Mouse (Mus musculus): Measurements from ENCODE around the gene Chchd3. TPM values are rescaled to one million over a fixed set of nuclear protein-coding genes. Genes with fewer than 3 reads are reported as not detected.

The Chchd3 gene
- total RNA-seq, 2 experiments from 2014 or later: 444 to 466 TPM

DNA sequence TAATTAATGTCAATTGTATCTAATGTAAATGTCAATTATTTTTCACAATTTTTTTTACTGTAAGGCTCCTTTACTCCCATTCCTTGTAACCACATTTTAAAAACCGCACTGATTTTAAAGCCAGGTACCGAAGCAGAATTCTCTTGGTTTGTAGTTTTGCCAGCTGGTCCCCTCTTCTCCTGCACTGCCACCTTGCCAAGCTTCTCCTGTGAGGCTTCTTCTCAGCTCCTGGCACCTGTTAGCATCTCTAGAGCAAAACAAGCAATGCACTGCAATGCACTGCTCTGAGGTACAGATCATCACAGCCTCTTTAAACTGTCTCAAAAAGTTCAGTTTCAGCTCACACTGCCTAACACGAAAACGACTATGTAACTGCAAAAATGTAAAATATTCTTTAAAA is 116.4 kb downstream of the Chchd3 start:
- intact Hi-C loops (cut with DNase I): no loop called here
- no peak for DNase-seq

DNA sequence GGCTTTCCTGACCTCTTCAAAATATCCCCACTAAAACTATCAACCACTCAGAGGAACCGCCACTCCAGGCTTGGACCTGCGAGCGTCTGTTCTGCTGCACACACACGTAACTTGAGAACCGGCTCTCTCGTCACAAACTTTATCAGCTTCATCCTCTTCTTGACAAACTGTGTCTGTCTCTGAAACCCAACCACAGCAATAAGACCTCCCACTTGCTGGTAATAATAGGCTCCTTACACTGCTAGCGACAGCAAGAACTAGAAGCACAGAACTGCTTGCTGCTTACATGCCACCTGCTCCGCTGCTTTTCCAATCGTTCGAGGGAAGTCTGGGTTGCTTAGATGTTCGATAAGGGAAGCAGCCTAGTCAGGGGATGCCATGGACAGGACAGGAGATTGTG is 119.8 kb downstream of the Chchd3 start:
- no peak for DNase-seq
- intact Hi-C loops (cut with DNase I): no loop called here

- intact Hi-C loops (cut with DNase I): no loop called here
- no peak for DNase-seq
These were observed 122.4 kb downstream of the Chchd3 start for GRCm38 (mm10) chr6:32937643-32938042.

DNA sequence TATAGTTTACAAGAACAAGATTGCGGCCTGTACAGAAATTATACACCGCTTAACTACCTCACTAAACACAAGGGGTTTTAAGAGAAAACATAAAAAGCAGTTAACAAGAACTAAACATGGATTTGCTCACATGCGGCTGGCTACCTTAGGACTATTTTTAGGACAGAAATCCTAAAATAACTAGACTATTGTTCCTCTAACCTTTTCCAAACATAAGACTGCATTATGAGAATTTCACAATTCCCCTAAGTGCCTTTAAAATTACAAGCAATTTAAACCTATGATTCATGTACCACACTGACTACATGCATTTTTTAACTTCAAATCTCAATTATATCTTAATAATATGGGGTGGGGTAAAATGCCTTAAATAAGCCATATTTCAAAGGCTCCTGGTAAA is 123.3 kb downstream of the Chchd3 start:
- intact Hi-C loops (cut with DNase I): no loop called here
- DNase-seq: no peak

GRCm38 (mm10) chr6:32936365-32936764 is 123.7 kb downstream of the Chchd3 start:
- no peak for DNase-seq
- intact Hi-C loops (cut with DNase I): no loop called here

- no peak for DNase-seq
- intact Hi-C loops (cut with DNase I): no loop called here
These were observed 124.5 kb downstream of the Chchd3 start for GRCm38 (mm10) chr6:32935576-32935975.

DNA sequence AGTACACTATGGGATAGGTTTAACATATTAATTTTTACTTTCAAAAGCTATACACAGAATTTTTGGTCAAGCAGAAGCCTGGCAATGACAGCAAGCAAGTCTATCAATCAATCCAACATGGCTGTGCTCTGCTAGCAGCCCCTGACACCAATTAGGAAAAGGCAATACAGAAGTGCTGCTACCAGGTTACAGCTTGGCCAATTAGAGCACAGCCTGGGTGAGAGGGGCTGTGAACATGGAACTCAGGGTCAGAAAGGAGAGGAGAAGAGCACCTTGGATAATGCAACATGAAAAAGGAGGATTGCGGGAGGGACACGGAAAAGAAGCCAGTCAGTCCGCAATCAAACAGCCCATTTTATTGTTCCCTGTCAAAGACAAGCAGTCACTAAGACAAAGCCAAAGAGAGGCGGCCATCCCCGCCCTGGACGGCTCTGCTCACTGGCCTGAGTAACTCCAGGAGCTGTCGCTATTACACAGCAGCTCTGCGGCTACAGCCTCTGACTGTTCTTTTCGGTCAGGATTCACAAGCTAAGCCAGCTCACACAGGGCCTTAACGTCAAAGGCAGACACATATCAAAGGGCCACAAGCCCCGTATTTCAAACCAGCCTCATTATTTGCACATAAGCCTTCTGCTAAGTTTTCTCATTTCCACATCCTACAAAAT is 128.8 kb downstream of the Chchd3 start:
- intact Hi-C loops (cut with DNase I): no loop called here
- no peak for DNase-seq

DNA sequence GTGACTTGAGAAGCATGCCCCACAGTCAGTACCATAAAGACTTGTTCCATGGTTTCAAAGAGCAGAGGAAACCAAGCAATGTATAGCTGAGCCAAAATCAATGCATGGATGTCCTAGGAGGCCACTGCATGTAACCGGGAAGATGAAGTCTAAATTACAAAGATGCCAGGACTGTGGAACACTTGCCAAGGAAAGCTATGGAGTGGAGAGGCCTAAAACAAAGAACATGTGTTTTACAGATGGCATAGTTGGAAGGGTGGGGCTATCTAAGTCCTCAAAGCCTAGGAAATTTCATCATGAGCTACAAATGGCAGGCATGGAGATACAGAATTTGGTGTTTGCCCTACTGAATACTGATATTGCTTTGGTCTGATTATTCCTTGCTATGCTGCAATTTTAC is 137.7 kb downstream of the Chchd3 start:
- DNase-seq: no peak
- intact Hi-C loops (cut with DNase I): no loop called here

GRCm38 (mm10) chr6:32920091-32920490 is 140.0 kb downstream of the Chchd3 start:
- intact Hi-C loops (cut with DNase I): no loop called here
- no peak for DNase-seq

- intact Hi-C loops (cut with DNase I): no loop called here
These were observed 149.4 kb downstream of the Chchd3 start for GRCm38 (mm10) chr6:32910692-32911091.

GRCm38 (mm10) chr6:32899061-32899460 is 161.0 kb downstream of the Chchd3 start:
- intact Hi-C loops (cut with DNase I): no loop called here
- no peak for DNase-seq

More at GRCm38 (mm10) chr6:32910692-32911091, 149.4 kb downstream of the Chchd3 start:
- DNase-seq: no peak

GRCm38 (mm10) chr6:32894100-32894499 is 166.0 kb downstream of the Chchd3 start:
- intact Hi-C loops (cut with DNase I): no loop called here
- DNase-seq: no peak

- intact Hi-C loops (cut with DNase I): no loop called here
- DNase-seq: no peak
These were observed 169.3 kb downstream of the Chchd3 start for GRCm38 (mm10) chr6:32890726-32891125.

GRCm38 (mm10) chr6:32888894-32889529 is 171.0 kb downstream of the Chchd3 start:
- DNase-seq: no peak
- intact Hi-C loops (cut with DNase I): no loop called here

- peak in 1 of 2 experiments; percentile 7 for DNase-seq
- intact Hi-C loops (cut with DNase I): no loop called here
These were observed 181.5 kb downstream of the Chchd3 start for GRCm38 (mm10) chr6:32878586-32878985.

DNA sequence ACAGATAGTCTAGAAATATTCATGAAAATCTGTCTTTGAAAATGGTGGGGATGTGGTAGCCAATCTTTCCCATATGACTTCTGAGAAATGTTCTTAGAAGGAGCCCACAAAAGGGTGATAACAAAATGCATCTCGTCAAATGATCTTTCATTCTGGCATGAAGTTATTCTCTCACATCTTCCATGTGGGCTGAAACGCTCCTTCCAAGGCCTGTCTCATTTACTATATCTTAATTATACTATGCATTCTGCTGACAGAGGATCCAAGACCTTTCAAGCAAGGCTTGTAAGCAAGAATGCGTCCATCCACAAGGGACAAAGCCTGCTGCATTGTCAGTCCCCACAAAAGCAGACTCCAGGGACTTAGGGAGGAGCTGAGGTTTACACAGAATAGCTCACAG is 185.9 kb downstream of the Chchd3 start:
- intact Hi-C loops (cut with DNase I): no loop called here
- no peak for DNase-seq

DNA sequence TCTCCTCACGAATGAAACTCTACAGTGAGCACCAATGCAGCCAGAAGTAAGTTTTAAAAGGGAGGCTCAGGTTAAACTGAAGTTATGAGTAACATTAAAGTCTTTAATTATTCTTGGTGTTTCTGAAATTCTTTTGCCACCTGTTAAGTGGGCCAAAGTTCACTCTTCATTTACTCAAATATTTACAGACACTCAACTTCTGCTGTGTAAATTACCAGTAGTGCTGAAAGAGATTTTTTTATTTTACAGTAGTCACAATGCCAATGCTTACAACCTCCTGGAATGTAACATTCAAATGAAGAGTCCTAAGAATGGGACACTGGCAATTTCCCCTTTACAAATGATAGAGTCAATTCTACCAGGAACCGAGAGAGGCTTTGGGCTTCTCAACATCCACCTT is 187.3 kb downstream of the Chchd3 start:
- no peak for DNase-seq
- intact Hi-C loops (cut with DNase I): no loop called here

- DNase-seq: no peak
- intact Hi-C loops (cut with DNase I): no loop called here
These were observed 209.1 kb downstream of the Chchd3 start for GRCm38 (mm10) chr6:32850960-32851359.

- DNase-seq: no peak
- intact Hi-C loops (cut with DNase I): no loop called here
These were observed 211.1 kb downstream of the Chchd3 start for GRCm38 (mm10) chr6:32848974-32849373.

GRCm38 (mm10) chr6:32845463-32845862 is 214.6 kb downstream of the Chchd3 start:
- intact Hi-C loops (cut with DNase I): no loop called here
- no peak for DNase-seq

DNA sequence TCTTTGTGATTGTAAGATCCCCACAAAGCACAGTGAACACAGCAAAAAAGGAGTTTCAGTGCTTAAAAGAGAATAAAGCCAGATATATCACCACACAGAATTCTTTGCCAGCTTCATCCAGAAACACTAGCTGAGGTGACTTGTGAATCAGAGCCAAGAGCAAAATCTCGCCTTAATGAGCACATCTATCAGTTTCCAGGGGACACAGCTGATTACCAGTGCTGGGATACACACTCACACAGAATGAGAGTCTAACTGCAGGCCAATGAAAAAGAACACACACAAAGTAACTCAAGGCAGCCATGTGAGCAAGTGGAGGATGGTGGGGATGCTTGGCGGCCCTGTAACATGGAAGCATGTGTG is 222.1 kb downstream of the Chchd3 start:
- intact Hi-C loops (cut with DNase I): no loop called here
- DNase-seq: no peak

DNA sequence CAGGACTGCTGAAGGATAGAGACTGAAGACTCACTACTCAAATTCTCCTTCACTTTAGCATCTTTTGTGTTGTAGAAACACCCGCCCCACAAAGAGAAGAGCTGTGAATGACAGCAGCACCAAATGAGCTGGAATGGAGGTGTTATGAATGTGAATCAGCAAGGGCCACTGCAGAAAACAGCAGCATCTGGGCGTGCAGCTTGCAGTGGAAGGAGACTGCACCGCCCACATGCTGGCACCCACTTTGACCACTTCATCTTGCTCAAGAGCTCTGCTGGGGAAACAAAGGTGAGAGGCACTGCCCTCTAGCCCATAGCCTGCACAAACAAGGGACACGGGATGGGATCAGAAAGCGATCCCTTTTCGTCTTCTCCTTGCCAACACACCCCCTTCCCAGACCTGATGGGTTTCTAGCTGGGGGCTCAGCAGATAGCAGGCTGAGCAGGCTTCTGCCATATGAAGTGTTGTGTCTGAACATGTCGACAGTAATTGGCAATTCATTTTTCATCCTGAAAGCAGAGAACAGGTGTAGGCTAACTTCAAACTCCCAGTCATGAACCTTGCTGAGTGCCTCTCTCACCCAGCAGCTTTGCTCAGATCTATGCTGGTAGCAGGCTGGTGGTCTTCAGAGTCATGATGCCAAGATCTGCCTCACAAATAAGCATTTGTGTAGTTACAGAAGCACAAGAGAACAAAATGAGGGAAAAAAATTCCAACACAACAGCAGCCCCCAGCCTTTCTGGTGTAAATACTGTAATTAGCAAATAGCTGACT is 222.7 kb downstream of the Chchd3 start:
- DNase-seq: no peak
- intact Hi-C loops (cut with DNase I): no loop called here
